Mouse (Mus musculus): ENCODE measurements around the gene Ddx55. TPM values are rescaled to one million over a fixed set of nuclear protein-coding genes. Genes with fewer than 3 reads are reported as not detected.

The Ddx55 gene
- total RNA-seq (2021): 10 to 100 TPM; 13.2 to 15.3 TPM
- long read RNA-seq, experiment 1, transcript Ddx55-201 (14 exons, 2,799 nt): major isoform, 9 of 11 reads
- long read RNA-seq, experiment 1, partial matches to known transcripts: 1 of 11 reads
- long read RNA-seq, experiment 1, other reads (novel, unspliced or antisense): 1 of 11 reads
- long read RNA-seq, experiment 2, transcript Ddx55-201 (14 exons, 2,799 nt): major isoform, 21 of 34 reads
- long read RNA-seq, experiment 2, partial matches to known transcripts: 8 of 34 reads
- long read RNA-seq, experiment 2, other reads (novel, unspliced or antisense): 5 of 34 reads

DNA sequence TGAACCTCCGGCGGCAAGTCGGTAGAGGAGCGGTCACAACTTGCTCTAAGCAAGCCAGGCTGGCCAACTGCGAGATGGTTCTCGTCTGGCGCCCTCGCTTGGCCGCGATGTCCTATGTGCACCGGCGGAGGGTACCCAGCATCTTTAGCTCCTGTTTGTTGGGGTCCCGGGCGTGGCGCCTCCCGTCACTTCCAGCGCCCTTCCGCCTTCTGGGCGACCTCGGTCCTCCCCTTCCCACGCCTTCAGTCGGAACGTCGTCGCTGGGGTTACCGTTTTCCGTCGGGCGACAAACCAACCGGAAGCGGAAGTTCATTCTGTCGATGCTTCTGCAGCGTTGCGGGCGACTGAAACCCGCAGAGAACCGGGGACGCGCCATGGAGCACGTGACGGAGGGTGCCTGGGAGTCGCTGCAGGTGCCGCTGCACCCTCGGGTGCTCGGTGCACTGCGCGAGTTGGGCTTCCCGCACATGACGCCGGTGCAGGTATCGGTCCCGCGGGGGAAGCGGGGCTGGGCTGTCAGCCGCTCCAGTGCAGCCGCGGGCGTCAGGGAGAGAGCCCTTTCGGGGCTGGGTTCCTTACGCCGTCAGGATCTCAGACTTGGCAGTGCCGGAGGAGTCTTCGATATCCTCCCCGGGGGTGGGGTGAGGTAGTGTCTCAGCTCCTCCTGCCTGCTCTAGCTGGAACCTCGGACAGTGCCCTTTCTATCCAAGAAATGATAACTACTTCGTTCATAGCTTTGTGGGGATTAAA lies at the start of gene Ddx55:
Gene Ddx55 (plus strand): TSS at position 307 of the 750 bp plus-strand sequence.
- peak; percentile 82 to 83 for DNase-seq (ENCODE audit: low spot score in 2 of 2)

DNA sequence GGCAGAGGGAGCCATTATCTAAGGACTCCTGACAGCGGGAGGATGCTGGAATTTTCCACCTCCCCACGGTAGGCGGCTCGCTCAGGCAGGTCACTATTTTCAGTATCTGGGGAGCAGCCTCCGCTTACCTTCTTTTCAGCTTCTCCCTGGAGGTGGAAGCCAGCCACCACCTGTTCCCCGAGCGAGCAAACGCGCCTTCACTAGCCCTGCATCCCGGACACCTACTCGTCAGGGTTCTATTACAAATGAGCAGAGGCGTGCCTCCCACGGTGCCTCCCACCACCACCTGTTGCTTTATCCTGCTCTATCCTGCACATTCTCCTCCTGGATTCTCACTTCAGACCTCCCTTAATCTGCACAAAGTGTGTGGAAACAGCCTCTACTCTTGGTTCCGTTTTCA lies 48.9 kb upstream of the Ddx55 start:
- no peak for DNase-seq (ENCODE audit: low spot score in 2 of 2)

DNA sequence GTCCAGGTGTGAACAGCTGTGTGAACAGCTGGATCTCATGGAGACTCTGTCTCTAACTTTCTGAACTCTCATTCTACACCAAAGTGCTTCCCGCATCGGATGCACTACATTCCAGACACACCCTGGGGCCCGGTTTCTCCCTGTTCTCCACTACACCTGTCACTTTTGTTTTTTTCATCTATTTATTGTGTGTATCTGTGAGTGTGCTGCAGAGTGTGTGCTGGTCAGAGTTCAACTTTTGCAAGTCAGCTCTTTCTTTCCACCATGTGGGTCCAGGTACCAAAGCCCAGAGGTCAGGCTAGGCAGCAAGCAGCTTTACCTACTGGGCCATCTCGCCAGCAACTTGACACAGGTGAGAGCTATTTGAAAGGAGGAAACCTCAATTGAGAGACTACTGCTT lies 47.4 kb upstream of the Ddx55 start:
- DNase-seq (ENCODE audit: low spot score in 2 of 2): no peak

DNA sequence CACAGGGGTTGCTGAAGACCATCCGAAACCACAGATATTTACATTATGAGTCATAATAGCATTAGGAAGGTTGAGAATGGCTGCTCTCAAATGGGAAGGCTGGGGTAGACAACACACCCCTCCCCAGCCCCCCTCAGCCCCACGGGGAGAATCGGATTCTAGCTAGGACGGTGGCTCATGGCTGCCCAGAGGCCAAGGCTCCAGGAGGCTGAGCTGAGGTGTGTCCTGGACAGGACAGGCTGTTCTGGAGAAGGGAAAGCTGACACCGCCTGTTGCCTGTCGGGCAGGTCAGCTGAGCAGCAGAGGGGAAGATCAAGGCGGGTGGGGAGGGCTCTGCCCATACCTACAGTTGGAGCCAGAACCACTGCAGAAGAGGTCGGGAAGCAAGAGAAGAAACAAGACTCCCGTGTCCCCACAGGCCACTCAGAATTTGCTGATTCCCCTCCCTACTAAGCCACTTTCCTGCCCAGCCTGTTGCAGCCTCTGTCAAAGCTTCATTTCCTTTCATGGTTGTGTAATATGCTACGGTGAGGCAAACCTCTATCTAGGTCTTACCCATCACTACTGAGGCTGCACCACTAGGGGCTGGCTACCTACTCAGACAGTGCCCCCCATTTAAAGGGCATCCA lies 45.8 kb upstream of the Ddx55 start:
- DNase-seq (ENCODE audit: low spot score in 2 of 2): no peak

DNA sequence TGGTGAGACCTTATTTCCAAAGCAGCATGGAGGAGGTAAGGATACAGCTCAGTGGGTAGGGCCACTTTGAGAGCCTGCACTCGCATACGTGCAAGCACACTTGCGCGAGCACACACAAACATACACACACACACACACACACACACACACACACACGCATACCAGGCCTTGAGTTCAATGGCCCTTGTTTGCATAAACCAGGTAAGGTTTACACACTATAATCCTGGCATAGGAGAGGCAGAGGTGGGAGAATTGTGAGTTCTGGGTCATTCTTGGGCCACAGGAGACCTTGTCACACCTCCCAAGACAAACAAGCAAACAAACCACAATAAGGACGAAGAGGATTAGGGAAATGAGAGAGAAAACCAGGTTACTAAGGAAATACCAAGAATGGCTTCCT lies 43.5 kb upstream of the Ddx55 start:
- DNase-seq (ENCODE audit: low spot score in 2 of 2): no peak

DNA sequence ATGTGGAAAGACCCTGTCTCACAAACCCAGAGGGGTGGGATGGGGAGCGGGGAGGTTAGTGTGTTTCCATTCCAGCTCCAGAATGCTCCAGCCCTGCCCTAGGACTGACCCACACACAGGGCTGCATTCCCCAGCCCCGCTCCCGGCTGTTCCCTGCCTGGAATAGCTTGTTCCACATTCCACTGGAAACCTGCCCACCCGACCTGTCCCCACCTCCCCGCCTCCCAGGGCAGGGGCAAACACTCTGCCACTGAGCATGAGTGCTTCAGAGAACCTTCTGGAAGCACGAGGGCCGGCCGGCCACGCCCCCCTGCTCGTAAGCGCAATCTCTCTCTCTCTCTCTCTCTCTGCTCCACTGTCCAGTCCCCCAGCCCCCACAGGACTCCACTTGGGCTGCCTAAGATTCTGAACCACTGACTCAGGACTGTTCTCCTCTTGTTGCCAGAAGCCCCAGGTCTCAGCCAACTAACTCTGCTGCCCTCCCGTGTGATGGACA lies 42.9 kb upstream of the Ddx55 start:
- DNase-seq (ENCODE audit: low spot score in 2 of 2): no peak

DNA sequence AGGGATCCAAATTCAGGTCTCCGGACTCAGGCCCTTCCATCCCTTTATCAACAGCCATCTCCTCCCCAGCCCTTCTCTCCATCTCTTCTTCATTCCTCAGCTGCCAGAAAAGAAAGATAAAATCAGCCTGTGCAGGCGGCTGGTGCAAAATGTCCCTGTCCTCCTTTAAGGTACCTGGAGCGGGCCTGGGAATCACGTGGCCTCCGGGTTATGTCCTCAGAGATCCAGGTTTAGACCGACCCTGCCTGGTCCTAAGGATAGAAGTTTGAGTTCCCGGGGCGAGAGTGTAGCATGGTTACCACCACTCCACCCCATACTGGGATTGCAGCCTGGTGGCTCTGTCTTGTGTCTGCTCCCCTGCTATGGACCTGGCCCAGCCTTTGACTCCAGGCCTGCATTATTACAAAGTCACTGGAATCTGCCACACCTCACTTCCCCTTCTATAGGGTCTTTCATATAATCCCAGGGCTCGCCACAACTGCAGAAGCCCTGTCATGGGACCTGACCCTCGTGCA lies 42.1 kb upstream of the Ddx55 start:
- no peak for DNase-seq (ENCODE audit: low spot score in 2 of 2)

DNA sequence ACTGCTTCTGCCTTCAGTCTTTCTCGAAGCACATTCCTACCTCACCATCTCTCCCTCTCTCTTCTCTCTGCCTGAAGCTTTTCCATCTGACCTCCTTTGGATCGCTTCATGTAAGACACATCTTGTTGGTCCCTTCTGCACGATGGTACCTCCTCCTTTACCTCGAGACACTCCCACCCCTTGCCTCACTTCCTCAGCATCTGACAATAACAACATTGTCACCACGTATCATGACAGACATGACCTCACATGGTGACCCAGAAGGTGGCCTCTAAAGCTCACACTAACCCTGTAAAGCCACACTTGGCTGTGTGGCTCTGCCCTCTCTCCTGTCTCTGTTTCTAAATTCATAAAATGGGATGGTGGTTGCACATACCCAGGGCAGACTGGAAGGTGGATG lies 36.9 kb upstream of the Ddx55 start:
- DNase-seq (ENCODE audit: low spot score in 2 of 2): no peak

DNA sequence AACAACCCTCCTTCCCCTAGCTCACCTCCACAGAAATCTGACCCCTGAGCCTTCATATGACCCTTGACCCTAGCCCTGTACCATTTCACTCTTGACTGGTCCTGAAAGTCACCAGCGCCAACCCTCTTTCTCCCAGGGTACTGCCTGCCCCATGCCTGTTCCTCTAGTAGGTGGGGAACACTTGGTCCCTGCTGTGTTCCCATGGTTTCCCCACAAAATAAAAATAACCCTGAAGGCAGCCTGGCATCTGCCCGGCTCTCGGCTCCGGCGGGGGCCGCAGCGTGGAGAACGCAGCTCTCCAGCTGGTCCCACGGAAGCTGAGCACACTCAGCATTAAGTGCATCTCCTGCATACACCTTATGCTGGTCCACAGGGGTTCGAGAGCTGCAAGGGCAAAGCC lies 34.0 kb upstream of the Ddx55 start:
- no peak for DNase-seq (ENCODE audit: low spot score in 2 of 2)

DNA sequence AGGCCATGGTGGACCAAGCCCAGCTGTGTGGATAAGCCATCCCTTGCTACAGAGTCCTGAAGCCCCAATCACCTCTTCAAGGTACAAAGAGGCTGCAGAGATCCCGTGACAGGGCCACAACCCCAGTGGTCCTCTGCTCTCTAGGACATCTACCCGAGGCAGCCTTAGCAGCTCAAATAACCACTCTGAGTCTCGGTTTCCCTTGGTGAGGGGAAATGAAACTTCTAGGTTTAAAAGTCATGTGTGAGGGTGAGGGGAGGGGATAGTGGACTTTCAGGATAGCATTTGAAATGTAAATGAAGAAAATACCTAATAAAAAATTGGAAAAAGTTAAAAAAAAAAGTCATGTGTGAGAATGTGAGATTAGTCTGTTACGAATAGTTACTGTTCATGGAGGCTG lies 31.1 kb upstream of the Ddx55 start:
- no peak for DNase-seq (ENCODE audit: low spot score in 2 of 2)

DNA sequence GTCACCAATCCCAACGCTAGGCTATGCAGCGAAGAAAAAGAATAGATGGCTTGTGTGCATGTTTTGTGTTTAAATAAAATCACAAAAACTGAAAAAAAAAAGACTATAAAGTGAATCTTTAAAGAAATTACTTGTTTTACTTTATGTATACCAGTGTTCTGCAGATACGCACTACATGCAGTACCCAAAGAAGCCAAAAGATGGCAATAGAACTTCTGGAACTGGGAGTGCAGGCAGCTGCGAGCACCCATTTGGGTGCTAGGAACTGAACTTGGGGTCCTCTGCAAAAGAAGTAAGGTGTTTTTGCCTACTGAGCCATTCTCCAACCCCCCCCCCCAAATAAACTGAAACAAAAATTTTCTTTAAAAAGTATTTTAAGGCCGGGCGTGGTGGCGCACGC lies 29.6 kb upstream of the Ddx55 start:
- DNase-seq (ENCODE audit: low spot score in 2 of 2): no peak

DNA sequence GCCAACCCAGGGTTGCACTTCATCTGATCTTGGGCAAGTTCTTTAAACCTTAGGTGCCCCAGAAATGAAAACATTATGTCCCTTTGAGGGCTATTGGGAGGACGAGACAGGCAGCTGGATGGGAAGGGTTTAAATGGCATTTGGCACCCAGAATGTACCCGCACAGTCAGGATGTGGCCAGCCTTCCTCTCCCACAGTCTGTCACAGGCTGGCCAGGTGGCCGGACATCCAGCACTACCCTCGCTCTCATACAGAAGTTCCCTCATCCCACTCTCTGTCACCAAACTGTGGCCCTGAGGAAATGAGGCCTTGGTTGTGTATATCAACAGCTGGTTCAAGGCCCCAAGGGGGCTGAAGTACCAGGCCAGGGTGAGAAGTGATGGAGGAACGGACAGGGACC lies 27.7 kb upstream of the Ddx55 start:
- DNase-seq (ENCODE audit: low spot score in 2 of 2): no peak

DNA sequence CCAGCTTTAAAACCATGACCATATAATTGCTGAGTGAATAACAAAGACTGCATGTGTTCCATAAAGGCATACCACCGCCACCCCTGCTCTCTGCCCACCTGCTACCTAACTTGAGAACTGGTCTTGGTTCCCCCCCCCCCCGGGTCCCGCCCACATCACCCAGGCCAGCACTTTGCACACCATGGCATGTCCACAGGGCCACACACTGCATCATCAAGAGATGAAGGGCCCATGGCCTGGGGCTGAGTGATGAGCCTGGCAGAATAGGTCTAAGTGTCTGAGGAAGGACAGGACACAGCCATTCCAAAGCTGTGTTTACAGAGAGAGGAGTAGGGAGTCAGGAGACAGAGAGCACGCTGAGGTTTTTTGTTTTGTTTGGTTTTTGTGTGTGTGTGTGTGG lies 24.3 kb upstream of the Ddx55 start:
- DNase-seq (ENCODE audit: low spot score in 2 of 2): no peak

DNA sequence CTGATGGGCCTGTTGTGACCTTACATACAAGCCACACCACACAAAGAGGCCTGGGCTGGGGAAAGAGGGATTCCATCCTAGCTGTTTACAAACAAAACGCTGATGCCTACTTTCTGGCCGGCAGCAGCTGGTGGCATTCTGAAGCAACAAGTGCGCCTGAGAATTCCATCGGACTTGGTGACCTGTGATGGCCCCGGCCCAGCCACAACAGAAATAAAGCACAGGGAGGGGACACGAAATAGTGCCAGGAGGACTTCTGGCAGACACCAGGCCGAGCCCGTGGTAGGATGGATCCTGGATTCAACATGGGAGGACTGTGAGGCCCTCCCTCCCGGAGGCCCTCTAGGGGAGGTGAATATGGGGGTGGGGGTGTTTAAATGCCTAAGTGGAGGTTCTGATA lies 23.9 kb upstream of the Ddx55 start:
- DNase-seq (ENCODE audit: low spot score in 2 of 2): no peak

DNA sequence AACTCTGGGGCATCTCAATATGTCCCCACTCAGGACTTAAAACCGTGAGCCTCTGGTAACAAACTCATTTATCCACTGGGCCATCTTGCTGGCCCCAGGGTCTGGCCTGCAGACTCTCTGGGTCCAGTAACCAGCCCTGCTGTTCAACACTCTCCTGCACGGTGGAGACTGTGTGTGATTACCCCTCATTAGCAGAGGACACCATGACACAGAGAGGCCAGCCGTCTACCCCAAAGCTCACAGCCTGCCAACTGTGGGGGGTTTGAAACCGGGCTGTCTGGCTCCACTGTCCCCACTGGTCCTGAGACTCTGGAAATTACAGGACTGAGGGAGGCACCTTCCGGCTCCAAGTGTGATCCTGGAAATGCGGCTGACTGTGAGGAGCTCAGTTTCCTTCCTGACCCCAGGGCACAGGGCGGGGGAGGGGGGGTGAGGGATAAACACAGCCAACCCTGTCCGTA lies 23.4 kb upstream of the Ddx55 start:
- no peak for DNase-seq (ENCODE audit: low spot score in 2 of 2)

DNA sequence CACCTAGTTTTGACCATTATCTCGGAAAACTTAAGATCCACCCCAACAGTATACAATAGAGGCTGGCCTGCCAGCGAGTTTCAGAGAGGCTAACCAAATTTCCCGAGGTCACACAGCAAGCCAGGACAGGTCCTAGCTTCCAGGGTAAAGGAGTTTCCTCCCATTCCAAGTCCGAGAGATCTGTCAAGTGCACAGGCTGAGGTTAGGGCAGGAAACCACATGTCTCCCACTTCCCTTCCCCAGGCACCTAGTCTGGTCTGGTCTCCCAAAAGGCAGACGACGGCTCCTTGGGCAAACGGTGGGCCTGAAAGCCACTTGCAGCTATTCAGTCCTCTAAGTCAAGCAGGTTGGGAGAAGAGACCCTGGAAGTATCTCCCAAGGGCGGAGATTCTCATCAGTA lies 23.0 kb upstream of the Ddx55 start:
- DNase-seq (ENCODE audit: low spot score in 2 of 2): no peak

DNA sequence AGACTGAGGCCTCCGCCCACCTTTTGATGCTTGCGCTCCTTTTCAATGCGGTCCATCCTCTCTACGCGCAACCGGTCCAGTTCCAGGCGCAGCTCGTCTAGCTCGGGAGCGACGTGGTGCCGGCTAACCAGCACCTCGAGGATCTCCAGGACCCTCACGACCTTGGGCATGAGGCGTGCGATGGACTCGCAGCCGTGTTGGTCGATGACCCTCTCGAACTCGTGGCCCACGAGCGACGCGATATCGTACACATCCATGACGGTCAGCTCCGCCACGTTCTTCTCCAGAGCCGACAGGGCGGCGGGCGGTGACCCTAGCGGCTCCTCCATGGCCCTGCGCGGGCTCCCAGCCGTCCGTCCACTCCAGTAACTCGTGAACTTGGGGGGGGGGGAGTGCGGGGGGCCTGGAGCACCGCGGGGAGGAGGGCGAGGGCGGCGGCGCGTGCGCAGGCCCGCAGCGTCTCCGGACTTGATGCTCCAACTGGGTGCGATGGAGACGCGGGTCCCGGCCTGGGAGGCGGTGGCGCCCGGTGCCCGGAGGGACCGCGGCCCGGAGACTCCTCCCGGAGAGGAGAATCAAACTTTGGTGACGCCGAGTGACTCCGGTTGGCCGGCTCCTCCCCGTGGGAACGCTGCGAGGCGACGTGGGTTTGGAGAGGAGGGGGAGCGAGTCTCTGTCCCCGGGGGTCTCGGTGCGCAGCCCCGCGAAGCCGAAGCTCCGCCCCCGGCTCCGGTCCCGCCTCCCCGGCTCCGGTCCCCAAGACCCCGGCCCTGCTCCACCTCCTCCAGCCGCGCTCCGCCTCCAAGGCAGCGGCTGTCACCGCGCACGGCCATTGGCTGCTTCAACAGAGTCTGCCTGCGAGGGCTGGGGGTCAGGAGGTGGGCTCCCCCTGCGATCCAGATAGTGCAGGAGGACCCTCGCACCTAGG lies 21.7 kb upstream of the Ddx55 start, which contains the start of gene Rilpl1:
Gene Rilpl1 (minus strand): TSS at position 737 of the 928 bp plus-strand sequence.
- DNase-seq (ENCODE audit: low spot score in 2 of 2): peak; percentile 76 to 81

DNA sequence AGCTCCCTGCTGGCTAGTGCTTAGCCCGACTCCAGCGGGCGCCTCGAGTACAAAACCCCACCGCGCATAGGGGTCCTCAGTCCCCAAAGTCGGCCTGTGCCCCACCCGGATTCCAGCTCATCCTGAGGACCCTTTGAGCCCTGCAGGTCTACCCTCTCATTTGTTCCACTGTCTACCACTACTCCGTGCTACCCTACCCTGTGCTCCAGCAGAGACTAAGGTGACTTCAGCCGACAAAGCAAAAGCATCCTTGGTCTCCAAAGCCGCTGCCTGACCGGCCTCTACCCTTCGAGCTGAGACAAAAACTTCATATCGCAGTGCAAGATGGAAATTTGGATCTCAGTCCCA lies 21.1 kb upstream of the Ddx55 start:
- no peak for DNase-seq (ENCODE audit: low spot score in 2 of 2)

DNA sequence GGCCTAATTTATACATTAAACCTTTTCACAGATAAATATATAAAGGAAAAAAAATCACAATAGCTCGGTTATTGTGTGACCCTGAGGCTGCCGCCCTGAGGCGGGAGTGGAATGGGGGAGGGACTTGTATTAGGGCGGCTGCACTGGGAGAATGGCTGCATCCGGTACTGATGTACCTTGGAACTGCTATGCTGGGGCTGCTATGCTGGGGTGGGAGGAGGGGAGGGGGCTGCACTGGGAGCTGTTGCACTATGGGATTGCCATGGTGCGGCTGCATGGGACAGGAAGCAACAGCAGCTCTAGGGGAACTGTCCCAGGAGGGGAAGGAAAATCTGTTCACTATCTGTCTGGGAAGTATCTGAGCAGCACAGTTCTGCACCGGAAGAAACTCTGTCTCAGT lies 20.2 kb upstream of the Ddx55 start:
- DNase-seq (ENCODE audit: low spot score in 2 of 2): no peak

DNA sequence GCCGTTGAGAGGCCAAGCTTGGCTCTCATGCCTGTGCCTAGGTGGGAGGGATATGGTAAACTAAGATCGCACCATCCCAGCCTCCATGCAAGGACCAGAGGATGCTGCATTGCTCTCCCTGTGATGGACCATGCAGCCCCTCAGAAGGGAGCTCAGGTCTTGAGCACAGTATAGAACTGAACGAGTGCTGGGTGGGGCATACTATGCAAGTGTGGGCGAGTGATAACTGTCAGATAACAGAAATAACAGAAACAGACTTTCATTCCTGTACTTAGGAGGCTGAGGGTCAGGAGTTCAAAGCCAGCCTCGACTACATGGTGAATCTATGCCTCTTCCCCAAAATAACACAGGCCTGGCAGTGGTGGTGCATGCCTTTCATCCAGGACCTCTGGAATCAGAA lies 17.6 kb upstream of the Ddx55 start:
- DNase-seq (ENCODE audit: low spot score in 2 of 2): no peak

DNA sequence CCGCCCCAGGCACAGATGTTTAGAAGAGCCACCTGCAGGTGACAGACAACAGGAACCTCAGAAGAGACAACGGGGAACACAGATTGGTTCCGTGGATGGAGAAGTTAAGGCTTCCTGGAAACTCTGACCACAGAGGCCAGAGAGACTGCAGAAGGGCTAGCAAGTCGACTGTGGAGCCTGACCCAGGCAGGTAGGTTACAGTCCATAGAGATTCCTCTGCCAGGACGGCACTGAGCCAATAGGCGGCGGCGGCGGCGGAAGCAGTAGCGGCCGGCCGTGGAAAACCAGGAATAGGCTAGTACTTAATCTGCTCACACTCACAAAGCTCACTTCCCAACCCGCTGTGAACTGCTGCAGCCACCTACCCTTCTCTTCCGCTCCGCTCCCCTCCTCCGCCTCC lies 15.9 kb upstream of the Ddx55 start:
- peak; percentile 32 to 50 for DNase-seq (ENCODE audit: low spot score in 2 of 2)
